Mouse (Mus musculus) ES-Bruce4 (cell line): ENCODE results near the gene Cyp24a1. TPM values are rescaled to one million over a fixed set of nuclear protein-coding genes. Genes with fewer than 3 reads are reported as not detected.

Experiments
- H3K27ac ChIP-seq: 2 replicates; pipeline ENCODE4 v1.5.1; 2012; ENCODE audit warnings: low read length, inconsistent platforms; ENCODE audit not compliant: insufficient read depth
- H3K27me3 ChIP-seq: 2 replicates; pipeline ENCODE4 v1.6.1; 2012; ENCODE audit warnings: mild to moderate bottlenecking, low read length, inconsistent platforms; ENCODE audit not compliant: control insufficient read depth, poor library complexity, insufficient read depth, severe bottlenecking
- H3K36me3 ChIP-seq: 2 replicates; pipeline ENCODE4 v1.6.1; 2012; ENCODE audit warnings: inconsistent platforms, mild to moderate bottlenecking, low read length, moderate library complexity; ENCODE audit not compliant: control insufficient read depth, poor library complexity, insufficient read depth, severe bottlenecking
- H3K4me1 ChIP-seq: one replicate; pipeline ENCODE4 v1.8.1; 2011; ENCODE audit warnings: low read length; ENCODE audit not compliant: control insufficient read depth, insufficient read depth
- H3K4me3 ChIP-seq: 2 replicates; pipeline ENCODE4 v1.5.1; 2011; ENCODE audit warnings: low read depth, mild to moderate bottlenecking, low read length
- H3K9ac ChIP-seq: 2 replicates; pipeline ENCODE4 v1.6.1; 2012; ENCODE audit warnings: low read depth, mild to moderate bottlenecking, inconsistent platforms; ENCODE audit not compliant: poor library complexity, severe bottlenecking
- H3K9me3 ChIP-seq: replicated peaks from 2 replicates; pipeline ENCODE4 v1.6.1; 2012; ENCODE audit warnings: mild to moderate bottlenecking, low read length, inconsistent platforms; ENCODE audit not compliant: control insufficient read depth, poor library complexity, insufficient read depth, severe bottlenecking
- CTCF ChIP-seq: IDR thresholded peaks from one replicate; pipeline ENCODE4 v1.8.1; 2011; ENCODE audit warnings: low read depth, low read length
- EP300 ChIP-seq: IDR thresholded peaks from 2 replicates; pipeline ENCODE4 v1.6.1; 2011; ENCODE audit warnings: low read depth, low read length; ENCODE audit not compliant: insufficient read depth
- POLR2A ChIP-seq: IDR thresholded peaks from one replicate; pipeline ENCODE4 v1.8.1; 2011; ENCODE audit warnings: low read length; ENCODE audit not compliant: insufficient read depth
- polyA plus RNA-seq: library from polyadenylated mRNA; stranded (reverse); fragments of >200 nt; gene quantifications from 2 replicates; pipeline ENCODE4 v1.2.4, GENCODE M21; 2011; ENCODE audit warnings: low read depth; ENCODE audit not compliant: missing spikeins, insufficient read depth, insufficient read length

Gene Cyp24a1
- polyA plus RNA-seq, 1 experiment, result not detected

- no peaks in the 10 kb centered on the region for H3K9me3 ChIP-seq
- peak; percentile 36 for TF ChIP-seq CTCF
- TF ChIP-seq EP300, result no peak
- no peak overlapping the region for H3K9ac ChIP-seq
- H3K4me1 ChIP-seq, result no peaks in the 10 kb centered on the region
- no peaks in the 10 kb centered on the region for H3K27me3 ChIP-seq
- no peak overlapping the region for H3K4me3 ChIP-seq
- peaks cover 15% of the 10 kb centered on the region for H3K36me3 ChIP-seq
- no peak overlapping the region for H3K27ac ChIP-seq
These were observed 23.5 kb upstream of the Cyp24a1 start for GRCm38 (mm10) chr2:170520321-170520971.

DNA sequence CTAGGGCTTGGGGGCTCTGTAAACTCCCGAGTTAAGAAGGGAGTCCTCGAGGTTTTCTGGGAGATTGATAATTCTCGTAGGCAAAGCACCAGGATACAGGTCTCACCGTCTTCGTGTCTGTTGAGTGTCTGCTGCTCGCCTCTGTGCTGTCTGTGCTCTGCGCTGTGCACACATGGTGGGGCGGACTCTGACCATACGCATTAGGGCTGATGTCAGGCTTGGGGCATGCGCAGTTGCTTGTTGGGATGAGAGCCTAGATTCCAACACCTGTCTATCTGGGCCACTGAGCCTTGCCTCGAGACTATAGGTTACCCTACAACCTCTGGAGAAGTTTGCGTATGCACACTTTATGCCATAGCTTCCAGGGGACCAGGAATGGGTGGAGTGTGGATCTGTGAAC, 16.8 kb upstream of the Cyp24a1 start:
- Histone ChIP-seq H3K9ac (no peak overlapping the region), H3K4me1 (peaks cover 3% of the 10 kb centered on the region), H3K27me3 (no peaks in the 10 kb centered on the region), H3K4me3 (no peak overlapping the region), H3K9me3 (no peaks in the 10 kb centered on the region), H3K36me3 (peaks cover 11% of the 10 kb centered on the region), H3K27ac (no peak overlapping the region)
- TF ChIP-seq EP300 (no peak), POLR2A (no peak), CTCF (no peak)

DNA sequence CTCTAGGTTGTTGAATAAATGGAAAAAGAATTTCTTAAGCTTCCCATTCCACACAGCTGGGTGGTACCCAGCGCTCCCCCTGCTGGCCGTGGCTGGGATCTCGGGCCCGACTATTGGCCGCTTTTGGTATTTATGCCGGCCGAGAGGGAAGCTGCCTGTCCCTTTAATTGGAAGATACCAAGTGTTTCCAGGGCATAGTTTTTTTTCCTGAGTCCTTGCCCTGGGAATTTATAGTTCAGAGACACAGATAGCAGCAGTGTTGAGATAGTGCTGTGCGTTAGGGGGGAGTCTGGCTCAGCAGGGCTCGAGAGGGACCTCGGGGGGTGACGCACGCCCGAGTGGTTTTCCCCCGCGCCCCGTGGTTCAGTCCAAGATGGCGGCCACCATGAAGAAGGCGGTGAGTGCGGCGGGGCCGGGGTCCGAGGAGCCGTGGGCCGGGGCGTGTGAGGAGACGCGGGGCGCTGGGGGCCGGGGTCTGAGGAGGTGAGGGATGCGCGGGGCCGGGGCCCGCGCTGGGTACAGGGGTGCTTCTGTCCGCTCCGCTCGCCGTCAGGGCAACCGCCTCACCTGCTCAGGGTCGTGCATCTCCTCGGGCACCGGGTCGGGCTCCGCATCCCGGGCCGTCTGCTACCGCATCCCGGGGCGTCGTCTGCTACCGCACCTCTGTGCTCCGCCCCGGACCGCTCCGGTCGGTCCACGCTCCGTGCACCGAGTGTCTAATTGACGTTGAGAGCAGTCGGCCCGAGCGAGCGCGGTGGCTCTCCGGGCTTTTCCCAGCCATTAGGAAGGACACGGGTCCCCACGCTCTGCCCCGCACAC, 14.3 kb upstream of the Cyp24a1 start:
- H3K27me3 ChIP-seq, result no peaks in the 10 kb centered on the region
- peak overlapping the region; percentile 98 for H3K9ac ChIP-seq
- H3K9me3 ChIP-seq, result no peaks in the 10 kb centered on the region
- H3K4me1 ChIP-seq, result peaks cover 3% of the 10 kb centered on the region
- TF ChIP-seq CTCF (peak; percentile 80), POLR2A (no peak)
- no peak overlapping the region for H3K27ac ChIP-seq
- no peaks in the 10 kb centered on the region; the same call in 1 of the 2 replicates for H3K36me3 ChIP-seq
- H3K4me3 ChIP-seq, result peak overlapping the region; percentile 91

GRCm38 (mm10) chr2:170508821-170509220, 11.9 kb upstream of the Cyp24a1 start:
- TF ChIP-seq POLR2A (no peak), CTCF (peak; percentile 56)
- Histone ChIP-seq H3K36me3 (no peaks in the 10 kb centered on the region), H3K4me3 (peak overlapping the region; percentile 12; the same call in 1 of the 2 replicates), H3K27me3 (no peaks in the 10 kb centered on the region), H3K9me3 (no peaks in the 10 kb centered on the region), H3K9ac (no peak overlapping the region), H3K4me1 (peaks cover 3% of the 10 kb centered on the region), H3K27ac (no peak overlapping the region)

DNA sequence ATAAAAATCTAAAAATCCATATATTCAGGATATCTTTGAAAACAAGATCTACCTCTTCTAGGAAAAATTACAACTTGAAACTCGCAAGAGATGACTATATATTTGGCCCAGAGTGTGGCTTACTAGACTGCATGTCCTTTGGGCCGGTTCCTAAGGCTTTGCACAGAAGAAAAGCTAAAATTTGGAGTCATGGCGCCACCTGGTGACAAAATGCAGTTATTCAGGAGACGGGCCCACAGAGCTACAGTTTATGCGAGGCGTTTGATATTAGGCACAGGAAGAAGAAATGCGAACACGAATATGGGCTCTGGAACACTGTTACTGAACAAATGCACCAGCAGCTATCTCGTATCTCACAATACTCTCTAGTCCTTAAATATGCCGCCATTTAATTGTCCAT, 10.8 kb upstream of the Cyp24a1 start:
- Histone ChIP-seq H3K27me3 (no peaks in the 10 kb centered on the region), H3K9ac (no peak overlapping the region), H3K27ac (no peak overlapping the region), H3K9me3 (no peaks in the 10 kb centered on the region), H3K36me3 (no peaks in the 10 kb centered on the region), H3K4me1 (peaks cover 2% of the 10 kb centered on the region), H3K4me3 (no peak overlapping the region)
- TF ChIP-seq CTCF, result peak; percentile 57
- TF ChIP-seq POLR2A, result no peak

DNA sequence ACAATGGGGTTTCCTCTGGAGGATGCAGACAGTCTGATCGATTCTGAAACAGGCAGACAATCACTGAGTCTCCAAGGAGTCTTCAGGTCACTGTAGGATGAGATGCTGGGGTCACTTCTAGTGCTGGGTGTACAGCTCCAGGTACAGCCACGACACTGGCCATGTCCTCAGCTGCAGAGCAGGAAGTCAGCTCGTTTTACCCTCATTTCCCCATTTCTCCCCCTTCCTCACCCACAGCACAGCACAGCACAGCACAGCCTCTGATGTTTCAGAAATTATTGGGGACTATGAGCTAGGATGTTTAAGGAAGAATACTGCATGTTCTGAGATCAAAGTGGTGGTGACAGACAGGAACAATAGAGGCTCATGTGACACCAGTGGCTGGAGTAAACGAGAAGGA, 7.0 kb upstream of the Cyp24a1 start:
- TF ChIP-seq CTCF (no peak), POLR2A (no peak), EP300 (no peak)
- Histone ChIP-seq H3K27ac (no peak overlapping the region), H3K27me3 (no peaks in the 10 kb centered on the region), H3K4me1 (no peaks in the 10 kb centered on the region), H3K36me3 (no peaks in the 10 kb centered on the region), H3K9ac (no peak overlapping the region), H3K9me3 (no peaks in the 10 kb centered on the region), H3K4me3 (no peak overlapping the region)
